Mouse (Mus musculus) testis, adult 2 months (tissue): ENCODE data around the gene St7. TPM values are rescaled to one million over a fixed set of nuclear protein-coding genes. Genes with fewer than 3 reads are reported as not detected.
A peak's percentile ranks its signal among the peaks of the same experiment; 100 is the strongest.

Source experiments
- H3K27ac ChIP-seq: fragments of 200-500 bp; 2 replicates; pipeline ENCODE4 v1.5.1; 2012; ENCODE audit warnings: low read depth, low read length; ENCODE audit not compliant: control insufficient read depth, insufficient read depth
- H3K27me3 ChIP-seq: fragments of 200-500 bp; 2 replicates; pipeline ENCODE4 v1.6.1; 2012; ENCODE audit warnings: mild to moderate bottlenecking, low read length, moderate library complexity; ENCODE audit not compliant: control insufficient read depth, insufficient read depth
- H3K36me3 ChIP-seq: fragments of 200-500 bp; 2 replicates; pipeline ENCODE4 v1.6.1; 2012; ENCODE audit warnings: mild to moderate bottlenecking, low read length; ENCODE audit not compliant: control insufficient read depth, insufficient read depth
- H3K4me1 ChIP-seq: fragments of 200-500 bp; 2 replicates; pipeline ENCODE4 v1.6.1; 2012; ENCODE audit warnings: low read length; ENCODE audit not compliant: control insufficient read depth, insufficient read depth
- H3K4me3 ChIP-seq: fragments of 200-500 bp; 2 replicates; pipeline ENCODE4 v1.5.1; 2012; ENCODE audit warnings: low read depth, mild to moderate bottlenecking, low read length, moderate library complexity, mixed read lengths; ENCODE audit not compliant: control insufficient read depth
- CTCF ChIP-seq: fragments of 200-500 bp; IDR thresholded peaks from 2 replicates; pipeline ENCODE4 v1.5.1; 2012; ENCODE audit warnings: low read depth, mild to moderate bottlenecking, inconsistent platforms, low read length, moderate library complexity; ENCODE audit not compliant: control insufficient read depth, insufficient read depth, insufficient replicate concordance
- POLR2A ChIP-seq: fragments of 200-500 bp; IDR thresholded peaks from 2 replicates; pipeline ENCODE4 v1.6.1; 2012; ENCODE audit warnings: low read depth, mild to moderate bottlenecking, inconsistent platforms, low read length, moderate library complexity; ENCODE audit not compliant: control insufficient read depth
- polyA plus RNA-seq: library from polyadenylated mRNA; depleted of rRNA; stranded (reverse); fragments of >200 nt; gene quantifications from 2 replicates; pipeline ENCODE4 v1.2.3, GENCODE M21; 2012

The St7 gene
- polyA plus RNA-seq, 1 experiment = 16.1 TPM

DNA sequence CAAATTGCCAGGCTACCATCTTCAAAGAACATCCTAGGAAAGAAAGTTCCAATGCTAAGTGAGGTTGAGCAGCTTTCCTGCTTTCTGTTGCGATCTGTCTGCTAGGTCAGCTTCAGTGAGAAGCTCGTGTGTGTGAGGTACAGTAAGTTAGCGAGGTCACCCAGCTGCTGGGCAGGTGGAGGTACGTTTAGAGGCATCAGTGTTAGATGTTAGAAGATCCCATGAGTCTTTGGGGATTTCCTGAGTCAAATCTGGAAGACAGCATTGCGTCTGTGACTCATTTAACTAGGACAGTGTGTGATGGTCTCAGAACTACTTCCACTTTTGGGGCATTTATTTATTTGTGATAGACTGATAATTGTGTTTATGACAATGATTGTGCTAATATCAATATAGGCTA is 39.0 kb downstream of the St7 start:
- Histone ChIP-seq H3K4me1 (no peaks in the 10 kb centered on the region), H3K4me3 (peak overlapping the region; percentile 85), H3K36me3 (no peaks in the 10 kb centered on the region), H3K27me3 (no peaks in the 10 kb centered on the region), H3K27ac (no peak overlapping the region)
- TF ChIP-seq CTCF (no peak), POLR2A (no peak)

DNA sequence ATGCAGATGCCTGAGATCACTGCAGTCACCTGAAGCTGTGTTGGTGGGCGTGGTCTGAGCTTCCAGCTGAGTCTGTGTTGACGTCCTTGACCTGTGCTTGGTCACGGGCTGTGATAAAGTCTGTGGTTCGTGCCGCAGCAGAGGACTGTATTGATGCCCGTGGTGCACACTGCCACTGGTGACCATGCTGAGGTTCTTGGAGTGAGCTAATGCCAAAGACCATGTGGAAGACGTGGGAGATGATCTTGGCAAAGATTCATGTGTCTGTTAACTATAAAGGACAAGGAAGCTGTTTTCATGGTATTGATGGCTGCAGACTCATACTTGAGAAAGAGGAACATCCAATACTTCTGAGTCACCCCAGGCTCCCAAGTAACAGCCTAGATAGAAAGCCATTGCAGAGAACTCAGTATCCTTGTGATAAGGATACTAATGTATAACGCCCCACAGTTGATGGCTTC is 41.2 kb downstream of the St7 start:
- TF ChIP-seq CTCF (no peak), POLR2A (no peak)
- no peak overlapping the region for H3K4me3 ChIP-seq
- H3K27ac ChIP-seq = no peak overlapping the region
- H3K36me3 ChIP-seq = no peaks in the 10 kb centered on the region
- H3K27me3 ChIP-seq = no peaks in the 10 kb centered on the region
- H3K4me1 ChIP-seq = no peaks in the 10 kb centered on the region

DNA sequence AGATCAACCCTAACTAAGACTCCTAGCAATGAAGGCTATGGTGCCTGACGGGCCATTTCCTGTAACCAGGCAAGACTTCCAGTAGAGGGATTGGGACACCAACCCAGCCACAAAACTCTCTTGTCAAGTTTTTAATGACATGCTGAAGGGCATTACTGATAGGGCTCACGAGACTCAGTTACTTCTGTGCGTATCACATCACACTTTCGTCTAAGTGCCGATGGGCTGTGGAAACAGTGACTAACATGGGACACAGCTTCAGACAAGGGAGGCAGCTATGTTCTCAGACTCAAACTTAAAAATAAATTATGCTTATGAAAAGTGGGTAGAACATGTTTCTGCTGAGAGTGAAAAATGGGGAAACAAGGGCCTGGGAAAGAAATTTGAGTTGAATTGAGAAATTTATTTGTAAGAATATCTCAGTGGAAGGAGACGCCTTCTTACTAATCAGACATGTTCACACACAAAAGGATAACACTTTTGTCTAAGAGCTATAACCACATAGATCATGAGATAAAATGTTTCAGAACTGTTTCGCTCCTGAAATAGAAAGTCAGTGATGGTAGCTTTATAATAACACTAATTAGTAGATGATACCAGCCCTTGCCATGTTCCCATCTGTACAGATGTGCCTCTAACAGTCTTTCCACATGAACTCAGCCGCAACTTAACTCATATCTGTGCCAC is 44.7 kb downstream of the St7 start:
- Histone ChIP-seq H3K4me3 (no peak overlapping the region), H3K4me1 (no peaks in the 10 kb centered on the region)
- no peak for TF ChIP-seq POLR2A
- TF ChIP-seq CTCF = no peak

DNA sequence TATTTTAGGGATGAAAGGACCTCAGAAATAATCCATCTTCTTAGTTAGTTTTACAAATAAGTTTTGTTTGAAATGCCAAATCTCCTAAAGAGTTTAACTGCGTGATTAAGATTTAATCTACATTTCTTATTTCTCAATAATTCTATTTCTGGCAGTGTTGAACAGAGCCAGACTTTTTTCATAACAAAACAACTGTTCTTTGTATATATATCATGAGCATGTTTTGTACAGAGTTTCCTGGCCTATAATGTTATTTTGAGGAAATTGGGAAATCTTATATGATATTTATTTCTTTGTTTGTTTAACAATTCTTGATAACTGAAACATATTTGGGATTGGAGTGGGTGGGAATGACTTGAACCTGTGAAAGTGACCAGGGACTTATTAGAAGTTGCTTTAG is 47.4 kb downstream of the St7 start:
- no peak overlapping the region for H3K4me3 ChIP-seq
- no peak overlapping the region for H3K27ac ChIP-seq
- H3K27me3 ChIP-seq = no peaks in the 10 kb centered on the region
- H3K4me1 ChIP-seq = no peaks in the 10 kb centered on the region
- no peak for TF ChIP-seq CTCF
- TF ChIP-seq POLR2A = no peak
- H3K36me3 ChIP-seq = no peaks in the 10 kb centered on the region

More for the DNA sequence above, 44.7 kb downstream of the St7 start:
- H3K27ac ChIP-seq = no peak overlapping the region
- H3K36me3 ChIP-seq = no peaks in the 10 kb centered on the region
- no peaks in the 10 kb centered on the region for H3K27me3 ChIP-seq

DNA sequence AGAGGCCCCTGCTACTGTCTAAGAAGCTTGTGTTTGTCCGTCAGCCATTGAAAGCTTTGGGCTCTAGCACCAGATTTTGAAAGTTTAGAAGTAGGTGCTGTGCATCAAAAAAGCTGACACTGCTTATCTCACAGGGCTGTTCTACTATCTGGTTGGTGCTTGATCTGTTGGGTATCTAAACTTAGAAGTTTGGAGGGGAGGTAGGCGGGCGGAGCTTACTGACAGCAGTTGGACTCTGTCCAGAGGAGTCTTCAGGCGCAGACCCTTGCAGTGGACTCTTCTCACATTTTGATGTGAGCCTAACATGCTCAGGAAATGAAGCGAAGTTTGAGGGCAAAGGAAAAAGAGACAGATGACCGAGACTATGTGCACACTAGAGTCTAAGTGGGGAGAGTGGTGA is 48.9 kb downstream of the St7 start:
- H3K27ac ChIP-seq = no peak overlapping the region
- no peaks in the 10 kb centered on the region for H3K4me1 ChIP-seq
- TF ChIP-seq CTCF (no peak), POLR2A (no peak)
- H3K36me3 ChIP-seq = no peaks in the 10 kb centered on the region
- H3K4me3 ChIP-seq = no peak overlapping the region
- no peaks in the 10 kb centered on the region for H3K27me3 ChIP-seq

DNA sequence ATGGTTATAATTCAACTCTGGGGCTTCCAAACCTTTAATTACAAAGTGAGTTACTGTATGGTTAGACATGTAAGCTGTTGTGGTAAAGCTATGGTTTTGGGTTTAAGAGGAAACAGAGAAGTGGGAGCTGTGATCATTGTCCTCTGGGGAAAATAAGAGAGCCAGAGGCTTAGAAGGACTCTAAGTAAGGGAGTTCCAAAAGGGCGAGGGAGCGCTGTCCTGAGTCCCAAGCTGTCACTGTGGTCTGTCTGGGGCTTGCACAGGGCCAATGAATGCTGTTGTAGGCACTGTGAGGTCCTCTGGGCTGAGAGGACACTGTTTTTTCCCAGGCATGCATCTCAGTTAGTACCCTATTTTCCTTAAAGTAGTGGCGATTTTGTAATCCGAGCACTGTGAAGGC is 49.5 kb downstream of the St7 start:
- Histone ChIP-seq H3K27me3 (no peaks in the 10 kb centered on the region), H3K27ac (no peak overlapping the region), H3K36me3 (no peaks in the 10 kb centered on the region), H3K4me1 (no peaks in the 10 kb centered on the region), H3K4me3 (no peak overlapping the region)
- TF ChIP-seq CTCF (no peak), POLR2A (no peak)

DNA sequence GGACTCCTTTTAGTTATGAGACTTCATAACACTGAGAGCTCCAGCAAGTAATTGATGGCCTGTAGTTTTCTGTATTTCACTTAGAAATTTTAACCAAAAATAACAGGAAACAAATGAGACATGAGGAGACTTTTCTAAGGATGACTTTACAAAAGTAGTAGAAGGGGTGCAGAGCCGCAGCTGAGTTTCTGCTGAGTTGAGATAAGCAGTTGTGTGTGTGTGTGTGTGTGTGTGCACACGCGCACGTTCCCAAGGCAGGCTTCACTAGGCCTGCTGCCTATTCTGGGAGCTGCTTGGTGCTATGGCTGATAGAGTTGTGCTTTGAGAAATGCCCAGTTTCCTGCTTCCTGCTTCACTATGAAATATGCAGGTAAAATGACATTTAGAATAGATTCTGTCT is 50.6 kb downstream of the St7 start:
- H3K27ac ChIP-seq = no peak overlapping the region
- TF ChIP-seq CTCF = no peak
- H3K36me3 ChIP-seq = no peaks in the 10 kb centered on the region
- no peaks in the 10 kb centered on the region for H3K27me3 ChIP-seq
- no peak overlapping the region for H3K4me3 ChIP-seq
- no peaks in the 10 kb centered on the region for H3K4me1 ChIP-seq
